Mouse (Mus musculus) limb, embryonic 12.5 days (tissue): ENCODE results near the gene Lgals3. TPM values are rescaled to one million over a fixed set of nuclear protein-coding genes. Genes with fewer than 3 reads are reported as not detected.
"Not testable (repeated sequence)": the region's sequence is repeated elsewhere in the genome, so short reads cannot be mapped to it uniquely, and the experiment has no call there.

ENCODE experiments used
- ATAC-seq: fragments of 200-750 bp; cut with Nextera tagmentation; 2 replicates; pipeline ENCODE4 v1.8.0; 2017; ENCODE audit warnings: low read depth, moderate TSS enrichment; ENCODE audit not compliant: insufficient number of reproducible peaks, insufficient read depth, low FRiP score, low TSS enrichment
- H3K27ac ChIP-seq: fragments of 300-500 bp; sonication (generic); 2 replicates; pipeline ENCODE4 v1.5.1; 2016; ENCODE audit warnings: mild to moderate bottlenecking, moderate library complexity
- H3K27me3 ChIP-seq: fragments of 300-500 bp; sonication (generic); 2 replicates; pipeline ENCODE4 v1.6.1; 2016; ENCODE audit warnings: mild to moderate bottlenecking, moderate library complexity
- H3K36me3 ChIP-seq: fragments of 300-500 bp; sonication (generic); 2 replicates; pipeline ENCODE4 v1.6.1; 2016; ENCODE audit warnings: mild to moderate bottlenecking, moderate library complexity
- H3K4me1 ChIP-seq: fragments of 300-500 bp; sonication (generic); replicated peaks from 2 replicates; pipeline ENCODE4 v1.6.1; 2016
- H3K4me2 ChIP-seq: fragments of 300-500 bp; sonication (generic); 2 replicates; pipeline ENCODE4 v1.6.1; 2016; ENCODE audit warnings: mild to moderate bottlenecking, moderate library complexity
- H3K4me3 ChIP-seq: fragments of 300-500 bp; sonication (generic); replicated peaks from 2 replicates; pipeline ENCODE4 v1.5.1; 2016; ENCODE audit warnings: mild to moderate bottlenecking
- H3K9ac ChIP-seq: fragments of 300-500 bp; sonication (generic); replicated peaks from 2 replicates; pipeline ENCODE4 v1.6.1; 2016; ENCODE audit warnings: mild to moderate bottlenecking, moderate library complexity
- H3K9me3 ChIP-seq: fragments of 300-500 bp; sonication (generic); 2 replicates; pipeline ENCODE4 v1.6.1; 2016; ENCODE audit warnings: mild to moderate bottlenecking, moderate library complexity
- WGBS: fragments of 180-500 bp; shearing (Covaris S2); methylation state at CpG from one replicate; pipeline ENCODE4 v1.1.7; 2016; 5-methylcytosine and 5-hydroxymethylcytosine counted together
- polyA plus RNA-seq: library from polyadenylated mRNA; unstranded; fragments of >200 nt; fragmentation: Nextera tagmentation; extraction: Ambion mirVana; gene quantifications from 2 replicates; pipeline ENCODE4 v1.2.1, GENCODE M21; 2016

Gene Lgals3
- polyA plus RNA-seq: 0.87 and 4.3 TPM in 2 replicates

DNA sequence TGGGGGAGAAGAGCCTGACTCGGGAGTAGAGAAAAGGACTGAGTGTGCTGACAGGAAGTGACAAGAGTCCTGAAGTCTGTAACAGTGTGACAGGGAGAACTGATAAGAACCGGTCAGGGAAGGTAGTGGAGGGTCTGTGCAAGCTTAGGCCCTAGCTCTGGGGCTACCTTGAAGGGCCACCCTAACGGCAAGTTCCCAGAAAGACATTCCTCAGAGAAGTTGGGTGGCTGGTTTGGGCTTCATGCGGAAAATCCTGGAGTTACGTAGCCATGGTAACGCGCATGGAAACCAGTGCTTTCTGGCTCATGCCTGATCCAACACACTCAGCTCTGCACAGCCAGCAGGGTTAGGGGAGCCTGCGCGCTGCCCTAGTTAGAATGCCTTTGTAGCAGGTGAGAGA lies at the start of gene Lgals3:
Gene Lgals3, plus strand, starts transcription at position 291 of the 400 bp plus-strand sequence.
- Histone ChIP-seq H3K9me3 (no peaks in the 10 kb centered on the region), H3K36me3 (no peaks in the 10 kb centered on the region), H3K9ac (no peak within 1 kb of the TSS), H3K4me3 (no peak within 1 kb of the TSS), H3K4me2 (no peak within 1 kb of the TSS), H3K4me1 (0 out of 2 replicates have a peak, but pooled peaks cover 5% of the 10 kb centered on the region), H3K27me3 (peaks cover 16% of the 10 kb centered on the region), H3K27ac (no peak within 1 kb of the TSS)
- peak; percentile 91 for ATAC-seq
- 47% methylated on average over 9 of the region's 9 CpGs for WGBS

DNA sequence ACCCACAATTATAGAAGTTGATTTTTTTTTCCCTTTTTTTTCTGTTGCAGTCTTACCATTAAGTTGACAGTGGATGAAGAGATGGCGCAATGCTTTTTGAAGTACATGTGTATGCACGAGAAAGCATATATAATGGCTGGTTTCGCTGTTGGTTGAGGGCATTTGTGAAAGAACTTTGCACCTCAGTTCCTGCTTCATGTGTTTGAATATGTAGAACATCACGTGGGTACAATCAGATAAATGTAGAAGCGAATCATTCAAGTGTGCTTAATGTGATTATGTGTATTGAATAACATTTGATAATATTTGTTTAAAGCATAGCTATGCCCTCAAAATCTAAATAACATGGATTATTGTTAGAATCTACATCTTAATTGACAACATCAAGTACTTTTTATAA lies 48.2 kb upstream of the Lgals3 start:
- H3K27ac ChIP-seq: no peak overlapping the region
- peaks cover 70% of the 10 kb centered on the region for H3K36me3 ChIP-seq
- ATAC-seq: no peak
- no peak overlapping the region for H3K9ac ChIP-seq
- H3K4me2 ChIP-seq: no peak overlapping the region
- no peaks in the 10 kb centered on the region for H3K27me3 ChIP-seq
- H3K4me3 ChIP-seq: no peak overlapping the region
- H3K4me1 ChIP-seq: no peaks in the 10 kb centered on the region
- H3K9me3 ChIP-seq: no peaks in the 10 kb centered on the region
- WGBS: 93% methylated on average over 5 of the region's 5 CpGs

DNA sequence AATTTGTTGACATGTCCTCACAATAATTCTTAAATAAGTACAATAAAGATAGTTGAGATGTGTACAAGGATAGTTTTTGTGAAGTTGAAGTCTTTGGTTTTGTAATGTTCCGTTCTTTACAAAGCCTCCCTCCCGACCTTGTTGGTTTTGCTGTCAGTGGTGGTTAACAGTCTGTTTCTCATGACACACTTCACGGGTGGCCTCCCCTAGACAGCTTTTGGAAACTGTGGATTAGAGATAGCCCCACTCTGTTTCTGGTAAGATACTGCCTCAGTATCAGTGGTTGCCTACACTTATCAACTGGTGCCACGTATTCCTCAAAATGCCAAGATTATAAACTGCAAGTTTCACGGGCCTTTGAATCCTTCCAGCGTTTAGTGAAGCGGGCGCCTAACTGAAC lies 46.0 kb upstream of the Lgals3 start:
- not testable (repeated sequence) for H3K27me3 ChIP-seq, ATAC-seq
- WGBS: 92% methylated on average over 7 of the region's 8 CpGs

DNA sequence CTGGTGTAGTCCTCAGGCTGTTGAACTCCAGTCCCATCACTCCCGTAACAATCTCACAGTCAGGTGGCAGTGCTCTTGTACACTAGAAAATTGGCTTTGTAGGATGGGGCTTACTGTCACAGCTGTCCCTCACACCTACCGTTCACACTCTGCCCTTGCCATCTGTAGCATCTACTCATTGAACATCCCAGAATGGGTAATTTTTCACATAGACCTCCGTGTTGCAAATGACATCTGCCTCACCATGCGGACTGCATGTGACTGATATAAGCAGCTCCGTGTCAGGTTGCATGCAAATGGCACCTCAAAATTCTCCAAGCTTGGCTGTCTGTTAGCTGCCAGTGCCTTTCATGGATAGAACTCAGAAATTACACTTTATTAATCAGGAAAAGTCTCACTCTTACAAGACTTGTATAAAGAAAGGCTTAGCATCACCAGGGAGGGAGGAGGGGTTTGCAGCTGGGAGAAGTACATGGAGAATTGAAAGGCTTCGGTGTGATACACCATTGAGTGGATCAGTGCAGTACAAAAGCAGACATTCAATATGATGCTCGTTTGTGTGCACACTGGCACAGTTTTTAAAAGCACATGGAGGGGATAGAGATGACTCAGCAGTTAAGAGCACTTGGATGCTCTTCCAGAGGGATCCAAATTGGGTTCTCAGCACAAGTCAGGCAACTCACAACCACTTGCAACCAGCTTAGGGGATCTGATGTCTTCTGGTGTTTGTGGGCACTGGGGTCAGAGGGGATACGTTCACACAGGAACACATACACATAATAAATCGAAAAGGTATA lies 41.4 kb upstream of the Lgals3 start:
- WGBS: 84% methylated on average over 9 of the region's 9 CpGs
- 0 out of 2 replicates have a peak, but pooled peaks cover 4% of the 10 kb centered on the region for H3K4me1 ChIP-seq
- H3K36me3 ChIP-seq: peaks cover 25% of the 10 kb centered on the region
- H3K9me3 ChIP-seq: no peaks in the 10 kb centered on the region
- no peak for ATAC-seq
- no peaks in the 10 kb centered on the region for H3K27me3 ChIP-seq
- H3K4me2 ChIP-seq: no peak overlapping the region
- H3K4me3 ChIP-seq: no peak overlapping the region
- H3K9ac ChIP-seq: no peak overlapping the region
- H3K27ac ChIP-seq: no peak overlapping the region

More for the DNA sequence above, 46.0 kb upstream of the Lgals3 start:
- not testable (repeated sequence) for H3K4me3 ChIP-seq, H3K4me2 ChIP-seq, H3K4me1 ChIP-seq, H3K27ac ChIP-seq, H3K9me3 ChIP-seq, H3K9ac ChIP-seq
- peaks cover 59% of the 10 kb centered on the region for H3K36me3 ChIP-seq

DNA sequence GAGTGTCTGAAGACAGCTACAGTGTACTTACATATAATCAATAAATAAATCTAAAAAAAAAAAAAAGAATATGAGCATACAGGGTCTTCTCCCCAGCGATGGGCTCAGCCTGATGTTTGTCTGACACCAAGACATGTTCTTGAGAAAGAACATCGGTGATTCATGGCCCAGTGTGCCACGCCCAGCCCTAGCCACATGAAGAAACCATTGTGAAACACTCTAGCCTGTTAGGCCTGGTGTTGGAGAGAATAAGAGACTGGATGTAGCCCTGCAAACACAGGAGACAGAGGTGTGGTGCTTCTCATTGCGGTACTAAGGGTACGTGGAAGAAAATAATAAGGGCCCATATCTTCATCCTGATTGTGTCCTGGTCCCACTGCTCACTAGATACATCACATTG lies 40.2 kb upstream of the Lgals3 start:
- Histone ChIP-seq H3K4me3 (no peak overlapping the region), H3K27me3 (no peaks in the 10 kb centered on the region), H3K9me3 (no peaks in the 10 kb centered on the region), H3K27ac (no peak overlapping the region), H3K4me2 (no peak overlapping the region), H3K9ac (no peak overlapping the region), H3K36me3 (peaks cover 23% of the 10 kb centered on the region), H3K4me1 (peaks cover 14% of the 10 kb centered on the region)
- whole genome bisulfite sequencing: 90% methylated on average over 5 of the region's 5 CpGs
- no peak for ATAC-seq

DNA sequence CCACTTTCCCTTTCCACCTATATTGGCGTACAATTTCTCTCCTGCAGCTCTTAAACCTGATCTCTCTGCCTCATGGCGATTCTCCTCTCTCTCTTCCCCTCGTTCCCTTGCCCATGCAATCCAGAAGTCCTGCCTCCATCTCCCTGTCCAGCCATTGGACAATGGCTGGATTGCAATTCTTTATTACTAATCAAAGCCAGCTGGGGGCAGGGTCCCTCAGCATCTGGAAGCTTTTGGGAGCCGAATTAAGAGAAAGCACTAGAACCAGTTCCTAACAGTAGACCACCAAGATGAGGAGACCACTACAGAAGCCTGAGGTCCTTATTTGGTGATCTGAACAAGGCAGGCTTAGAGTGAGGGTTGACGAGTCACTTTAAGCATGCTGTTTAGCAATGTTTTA lies 35.6 kb upstream of the Lgals3 start:
- WGBS: 11% methylated on average over 5 of the region's 5 CpGs

DNA sequence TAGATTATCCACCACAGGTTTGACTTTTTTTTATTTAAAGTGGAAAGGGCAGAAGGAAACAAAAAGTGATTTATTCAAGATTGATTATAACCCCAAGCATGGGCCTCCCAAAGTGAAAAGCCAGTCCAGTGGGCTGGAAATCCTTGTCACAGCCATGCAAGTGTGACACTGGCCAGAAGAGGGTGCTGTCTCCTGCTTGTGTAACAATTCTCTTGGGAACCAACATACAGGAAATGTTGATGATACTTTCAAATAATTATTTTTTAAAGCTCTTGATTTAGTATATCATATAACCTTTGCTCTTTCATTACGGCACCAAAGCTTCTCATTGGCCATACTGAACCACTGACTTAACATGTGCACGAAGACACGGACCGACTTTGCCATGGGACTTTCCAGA lies 32.7 kb upstream of the Lgals3 start:
- 78% methylated on average over 4 of the region's 4 CpGs for WGBS
- ATAC-seq: no peak
- peaks cover 11% of the 10 kb centered on the region for H3K4me1 ChIP-seq

More for the DNA sequence above, 35.6 kb upstream of the Lgals3 start:
- Histone ChIP-seq H3K36me3 (no peaks in the 10 kb centered on the region), H3K27me3 (no peaks in the 10 kb centered on the region), H3K9ac (no peak overlapping the region), H3K4me2 (peak overlapping the region; percentile 28), H3K9me3 (no peaks in the 10 kb centered on the region), H3K4me3 (no peak overlapping the region), H3K4me1 (peaks cover 14% of the 10 kb centered on the region), H3K27ac (peak overlapping the region; percentile 62)
- 0 out of 2 replicates have a peak, but pooled peaks have one; percentile 46 for ATAC-seq

DNA sequence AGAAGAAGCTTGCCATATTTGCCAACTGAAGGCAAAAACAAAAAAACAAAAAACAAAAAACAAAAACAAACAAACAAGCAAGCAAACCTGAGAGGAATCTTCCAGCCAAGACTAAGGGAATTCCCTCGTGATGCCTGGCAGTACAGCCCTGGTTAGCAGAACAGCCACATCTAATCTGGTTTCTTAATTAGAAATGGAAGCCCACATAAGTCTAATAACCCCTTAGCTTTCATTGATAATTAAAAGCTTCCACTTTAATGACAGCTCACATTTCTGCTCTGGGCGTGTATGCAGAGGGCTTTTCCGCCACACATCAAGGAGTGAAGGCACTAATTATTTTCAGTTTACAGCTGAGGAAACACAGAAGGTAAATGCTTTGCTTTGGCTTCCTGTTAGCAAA lies 32.3 kb upstream of the Lgals3 start:
- H3K9ac ChIP-seq: no peak overlapping the region
- peaks cover 11% of the 10 kb centered on the region for H3K4me1 ChIP-seq
- H3K9me3 ChIP-seq: no peaks in the 10 kb centered on the region
- ATAC-seq: no peak
- no peaks in the 10 kb centered on the region for H3K36me3 ChIP-seq
- H3K4me3 ChIP-seq: no peak overlapping the region
- H3K27me3 ChIP-seq: no peaks in the 10 kb centered on the region
- 43% methylated on average over 3 of the region's 3 CpGs for WGBS
- no peak overlapping the region for H3K4me2 ChIP-seq
- H3K27ac ChIP-seq: 0 out of 2 replicates have a peak overlapping the region, but pooled peaks have one; percentile 26

More for the DNA sequence above, 32.7 kb upstream of the Lgals3 start:
- 0 out of 2 replicates have a peak overlapping the region, but pooled peaks have one; percentile 26 for H3K27ac ChIP-seq
- H3K27me3 ChIP-seq: no peaks in the 10 kb centered on the region
- H3K4me3 ChIP-seq: no peak overlapping the region
- H3K36me3 ChIP-seq: no peaks in the 10 kb centered on the region
- H3K4me2 ChIP-seq: no peak overlapping the region
- no peaks in the 10 kb centered on the region for H3K9me3 ChIP-seq
- H3K9ac ChIP-seq: no peak overlapping the region

DNA sequence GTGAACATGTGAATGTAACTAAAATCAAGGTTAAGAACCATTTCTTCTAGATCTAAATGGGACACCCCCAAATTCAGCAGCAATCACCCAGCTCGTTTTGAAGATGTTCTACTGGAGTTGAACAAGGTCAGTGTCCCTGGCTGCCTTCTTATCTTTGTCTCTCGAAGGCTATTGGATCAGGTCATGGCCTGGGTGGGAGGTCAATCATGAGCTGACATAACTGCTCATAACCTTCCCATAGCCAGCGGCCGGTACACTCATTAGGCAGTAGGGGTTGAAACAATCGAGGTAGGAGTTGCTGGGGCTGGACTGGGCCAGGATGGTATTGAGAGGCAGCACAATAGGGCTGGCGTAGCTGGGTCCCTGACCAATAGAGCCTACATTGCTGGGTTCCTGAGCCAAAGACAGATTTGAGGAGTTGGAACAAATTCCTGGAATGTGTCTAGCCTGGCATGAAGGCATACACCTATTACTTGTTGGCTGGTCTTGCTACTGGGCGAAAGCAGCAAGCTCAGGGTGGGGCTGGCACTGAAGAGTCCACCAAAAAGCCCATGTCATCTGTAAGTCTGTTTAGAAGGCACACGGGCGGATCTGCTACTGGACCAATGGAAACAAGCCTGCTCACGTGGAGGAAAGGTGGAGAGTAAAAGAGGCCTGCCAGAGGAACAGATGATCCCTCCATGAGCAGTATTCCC lies 27.2 kb upstream of the Lgals3 start:
- H3K36me3 ChIP-seq: no peaks in the 10 kb centered on the region
- H3K27ac ChIP-seq: no peak overlapping the region
- WGBS: 83% methylated on average over 10 of the region's 10 CpGs
- no peak overlapping the region for H3K4me2 ChIP-seq
- ATAC-seq: no peak
- no peak overlapping the region for H3K9ac ChIP-seq
- H3K4me3 ChIP-seq: no peak overlapping the region
- H3K27me3 ChIP-seq: no peaks in the 10 kb centered on the region
- H3K4me1 ChIP-seq: no peaks in the 10 kb centered on the region
- H3K9me3 ChIP-seq: no peaks in the 10 kb centered on the region

DNA sequence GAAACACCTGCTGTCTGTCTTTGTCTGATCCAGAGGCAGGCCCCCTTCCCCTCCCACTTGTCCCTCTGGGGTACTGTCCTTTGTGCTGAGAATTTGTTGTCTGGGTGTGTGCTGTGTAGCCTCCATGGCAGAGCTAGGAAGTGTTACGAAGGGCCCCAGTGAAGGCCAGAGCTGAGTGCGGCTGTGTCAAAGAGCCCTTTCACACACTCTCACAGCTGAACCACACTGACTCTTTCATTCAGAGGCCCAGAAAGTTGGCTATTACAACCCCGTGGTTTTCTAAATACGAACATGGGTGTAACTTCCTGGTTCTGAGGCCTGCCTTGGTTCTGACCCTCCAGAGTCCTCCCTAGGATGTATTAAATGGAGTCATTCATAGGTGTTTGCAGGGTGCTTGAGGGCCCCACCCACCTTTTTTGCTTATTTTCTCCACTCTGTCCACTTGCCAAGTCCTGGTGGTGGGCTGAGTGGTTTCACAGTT lies 25.7 kb upstream of the Lgals3 start:
- H3K4me2 ChIP-seq: no peak overlapping the region
- ATAC-seq: no peak
- WGBS: 76% methylated on average over 4 of the region's 4 CpGs
- H3K27me3 ChIP-seq: no peaks in the 10 kb centered on the region
- no peak overlapping the region for H3K4me3 ChIP-seq
- peak overlapping the region; percentile 47 for H3K27ac ChIP-seq
- H3K4me1 ChIP-seq: no peaks in the 10 kb centered on the region
- no peaks in the 10 kb centered on the region for H3K36me3 ChIP-seq
- H3K9me3 ChIP-seq: no peaks in the 10 kb centered on the region
- H3K9ac ChIP-seq: no peak overlapping the region

DNA sequence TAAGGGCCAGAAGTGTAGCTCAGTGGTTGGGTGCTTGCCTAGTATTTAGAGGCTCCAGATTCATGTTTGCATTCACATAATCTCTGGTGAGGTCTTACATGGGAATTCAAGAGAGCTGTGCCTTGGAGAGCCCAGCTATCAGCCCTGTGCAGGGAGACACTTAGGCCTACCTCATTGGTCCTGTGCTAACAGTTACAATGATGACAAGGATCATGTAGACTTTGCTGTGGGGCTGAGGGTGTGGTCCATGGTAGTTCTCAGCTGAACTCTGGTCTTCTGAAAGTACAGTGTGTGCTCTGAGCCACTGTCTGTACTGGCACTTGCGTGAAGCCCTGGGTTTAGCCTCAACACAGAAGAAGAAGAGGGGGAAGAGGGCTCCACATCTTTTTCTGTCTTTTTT lies 20.8 kb upstream of the Lgals3 start:
- Histone ChIP-seq H3K36me3 (no peaks in the 10 kb centered on the region), H3K9ac (no peak overlapping the region), H3K4me1 (no peaks in the 10 kb centered on the region), H3K27me3 (no peaks in the 10 kb centered on the region), H3K4me3 (no peak overlapping the region), H3K4me2 (no peak overlapping the region), H3K27ac (no peak overlapping the region), H3K9me3 (no peaks in the 10 kb centered on the region)
- WGBS: 93% methylated on average over 1 of the region's 1 CpGs
- no peak for ATAC-seq
